ENCODE assay signal across 8 mouse cellular contexts in the genomic region with DNA sequence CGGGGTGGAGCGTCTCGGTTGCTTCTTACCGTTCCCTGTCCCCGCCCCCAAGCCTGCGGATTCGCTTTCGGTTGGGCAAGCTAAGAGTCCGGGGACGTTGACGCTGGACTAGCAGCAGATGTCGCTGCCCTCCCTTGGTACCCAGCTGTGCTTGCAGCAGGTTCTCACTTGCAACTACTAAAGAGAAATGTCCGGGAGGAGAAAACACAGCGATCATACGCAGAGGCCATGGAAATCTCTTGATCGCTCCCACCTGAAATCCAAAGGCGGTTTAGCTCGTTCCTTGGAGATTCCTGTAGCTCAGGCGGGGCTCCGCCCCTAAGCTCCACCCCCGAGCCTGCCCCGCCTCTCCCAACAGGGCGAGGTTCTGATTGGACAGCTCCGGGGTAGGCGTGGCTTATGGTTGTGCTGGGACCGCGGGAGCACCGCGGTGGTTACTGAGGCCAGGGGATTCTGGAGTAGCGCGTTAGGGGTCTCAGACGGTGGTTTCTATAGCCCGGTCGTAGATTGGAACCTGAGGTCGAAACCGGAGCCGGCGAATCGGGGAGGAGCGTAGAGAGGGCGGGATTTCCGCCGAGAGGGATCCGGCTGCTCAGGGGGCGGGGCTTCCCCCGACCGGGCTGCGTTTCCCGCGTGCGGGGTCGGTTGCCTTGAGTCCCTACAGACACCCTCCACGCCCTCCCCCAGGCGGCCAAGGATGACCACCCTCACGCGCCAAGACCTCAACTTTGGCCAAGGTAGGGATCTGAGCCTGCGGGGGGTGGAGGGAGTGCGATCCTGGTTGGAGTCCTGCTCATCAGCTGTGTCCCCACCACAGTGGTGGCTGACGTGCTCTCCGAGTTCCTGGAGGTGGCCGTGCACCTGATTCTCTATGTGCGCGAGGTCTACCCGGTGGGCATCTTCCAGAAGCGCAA. TPM values are rescaled to one million over a fixed set of nuclear protein-coding genes. Genes with fewer than 3 reads are reported as not detected.
DNase-seq lines count a peak whose midpoint lies in the region; ATAC-seq and TF ChIP-seq lines count a peak whose summit lies in the region.

No protein-coding gene starts in this region.

- peaks cover 20% of the 10 kb centered on the region for H3K4me1 ChIP-seq in forebrain, embryonic 10.5 days
- H3K4me1 ChIP-seq in heart, embryonic 15.5 days (replicated peaks): peaks cover 9% of the 10 kb centered on the region
- peaks cover 0 to 2% of the 10 kb centered on the region in 2 experiments; a peak in 3 of 4 replicates for H3K4me1 ChIP-seq in liver, embryonic 14.5 days (replicated peaks; ENCODE audit: control insufficient read depth in 2 of 2, insufficient read depth in 2 of 2, low read length in 1 of 2)
- peaks cover 7% of the 10 kb centered on the region; the same call in 1 of the 2 replicates for H3K4me1 ChIP-seq in neural tube, embryonic 11.5 days (ENCODE audit: control insufficient read depth, insufficient read depth, low read length)
- H3K4me1 ChIP-seq in stomach, postnatal 0 days (replicated peaks; ENCODE audit: control insufficient read depth, insufficient read depth): no peaks in the 10 kb centered on the region; the same call in 1 of the 2 replicates

- peak overlapping the region; percentile 91 for H3K27ac ChIP-seq in forebrain, embryonic 10.5 days
- H3K27ac ChIP-seq in heart, embryonic 15.5 days: peak overlapping the region; percentile 84
- H3K27ac ChIP-seq in liver, embryonic 14.5 days: no peak overlapping the region; the same call in 1 of the 2 replicates
- peak overlapping the region; percentile 69 for H3K27ac ChIP-seq in neural tube, embryonic 11.5 days (ENCODE audit: low read depth, low read length)
- peak overlapping the region; percentile 84 for H3K27ac ChIP-seq in stomach, postnatal 0 days (replicated peaks)

- H3K9ac ChIP-seq in heart, embryonic 15.5 days: peak overlapping the region; percentile 78
- H3K9ac ChIP-seq in liver, embryonic 14.5 days (replicated peaks): peak overlapping the region; percentile 65
- peak overlapping the region; percentile 46 for H3K9ac ChIP-seq in neural tube, embryonic 11.5 days (ENCODE audit: low read length)
- H3K9ac ChIP-seq in stomach, postnatal 0 days (ENCODE audit: low read length): peak overlapping the region; percentile 77

- H3K27me3 ChIP-seq in forebrain, embryonic 10.5 days (ENCODE audit: poor library complexity, severe bottlenecking): peaks cover 29% of the 10 kb centered on the region
- peaks cover 26% of the 10 kb centered on the region for H3K27me3 ChIP-seq in heart, embryonic 15.5 days
- peaks cover 12% of the 10 kb centered on the region for H3K27me3 ChIP-seq in liver, embryonic 14.5 days (ENCODE audit: control insufficient read depth, insufficient read depth, low read length)
- H3K27me3 ChIP-seq in neural tube, embryonic 11.5 days (ENCODE audit: control insufficient read depth, insufficient read depth, low read length): no peaks in the 10 kb centered on the region
- H3K27me3 ChIP-seq in stomach, postnatal 0 days (ENCODE audit: control insufficient read depth, insufficient read depth, low read length): no peaks in the 10 kb centered on the region

- no peak for TF ChIP-seq EP300 in liver, embryonic 14.5 days (IDR thresholded peaks at IDR 0.05; ENCODE audit: low read depth)
- TF ChIP-seq EP300 in stomach, postnatal 0 days (optimal IDR thresholded peaks at IDR 0.05): no peak

- ATAC-seq in CD4-positive, CD25-positive, alpha-beta regulatory T cell, adult 4 months: peak; percentile 89
- ATAC-seq in heart, embryonic 15.5 days (replicated peaks; ENCODE audit: insufficient number of reproducible peaks, insufficient read depth, low FRiP score, low read depth): peak; percentile 92
- peak; percentile 93 for ATAC-seq in liver, embryonic 14.5 days (ENCODE audit: insufficient read depth)
- peak; percentile 93 for ATAC-seq in neural tube, embryonic 11.5 days (ENCODE audit: insufficient read depth, low FRiP score, low TSS enrichment)
- peak; percentile 95 for ATAC-seq in stomach, postnatal 0 days (ENCODE audit: low FRiP score, low TSS enrichment)

- DNase-seq in c-Kit-negative CD71-positive TER-119-positive erythroid progenitor cells, embryonic 14.5 days (ENCODE audit: low read depth, low spot score): peak; percentile 90
- DNase-seq in forebrain, embryonic 10.5 days (ENCODE audit: extremely low spot score, low spot score): peak; percentile 96
- peak; percentile 96 to 97 for DNase-seq in kidney, postnatal 25 days
- peak; percentile 90 to 92 (median 91) for DNase-seq in liver, embryonic 14.5 days (ENCODE audit: low read depth in 3 of 3, low spot score in 3 of 3)
- peak; percentile 97 for DNase-seq in neural tube, embryonic 11.5 days (ENCODE audit: low spot score)
- DNase-seq in stomach, postnatal 0 days (ENCODE audit: low spot score): peak; percentile 93

- peak; percentile 83 for TF ChIP-seq CTCF in liver, embryonic 14.5 days (IDR thresholded peaks at IDR 0.05; ENCODE audit: low read depth)
- peak; percentile 82 for TF ChIP-seq CTCF in stomach, postnatal 0 days (IDR thresholded peaks at IDR 0.05; ENCODE audit: low read depth)

- H3K9me3 ChIP-seq in forebrain, embryonic 10.5 days: no peaks in the 10 kb centered on the region
- H3K9me3 ChIP-seq in heart, embryonic 15.5 days (replicated peaks): no peaks in the 10 kb centered on the region
- no peaks in the 10 kb centered on the region for H3K9me3 ChIP-seq in liver, embryonic 14.5 days (ENCODE audit: control insufficient read depth, low read length)
- no peaks in the 10 kb centered on the region for H3K9me3 ChIP-seq in neural tube, embryonic 11.5 days (ENCODE audit: control insufficient read depth, low read length)
- H3K9me3 ChIP-seq in stomach, postnatal 0 days (ENCODE audit: control insufficient read depth, low read length): no peaks in the 10 kb centered on the region

- H3K4me2 ChIP-seq in heart, embryonic 15.5 days: peak overlapping the region; percentile 96
- H3K4me2 ChIP-seq in liver, embryonic 14.5 days (ENCODE audit: low read depth): peak overlapping the region; percentile 89
- H3K4me2 ChIP-seq in neural tube, embryonic 11.5 days (ENCODE audit: low read depth): peak overlapping the region; percentile 60
- H3K4me2 ChIP-seq in stomach, postnatal 0 days (replicated peaks; ENCODE audit: low read depth): peak overlapping the region; percentile 95

- H3K4me3 ChIP-seq in forebrain, embryonic 10.5 days: peak overlapping the region; percentile 78
- H3K4me3 ChIP-seq in heart, embryonic 15.5 days: peak overlapping the region; percentile 83
- H3K4me3 ChIP-seq in liver, embryonic 14.5 days (ENCODE audit: insufficient read depth in 1 of 2, low read depth in 2 of 2, low read length in 2 of 2): peak overlapping the region; percentile 63 to 82
- H3K4me3 ChIP-seq in neural tube, embryonic 11.5 days (ENCODE audit: low read depth, low read length): peak overlapping the region; percentile 45
- peak overlapping the region; percentile 74 for H3K4me3 ChIP-seq in stomach, postnatal 0 days (ENCODE audit: low read depth, low read length)

- whole genome bisulfite sequencing in forebrain, embryonic 10.5 days: under 1% methylated on average over 65 of the region's 65 CpGs
- under 1% methylated on average over 65 of the region's 65 CpGs for WGBS in heart, embryonic 15.5 days
- WGBS in liver, embryonic 14.5 days (ENCODE audit: insufficient replicate concordance): under 1% methylated on average over 65 of the region's 65 CpGs
- under 1% methylated on average over 65 of the region's 65 CpGs for WGBS in neural tube, embryonic 11.5 days
- WGBS in stomach, postnatal 0 days: under 1% methylated on average over 65 of the region's 65 CpGs

- peaks cover 25% of the 10 kb centered on the region for H3K36me3 ChIP-seq in forebrain, embryonic 10.5 days (replicated peaks)
- H3K36me3 ChIP-seq in heart, embryonic 15.5 days: peaks cover 7% of the 10 kb centered on the region; the same call in 1 of the 2 replicates
- H3K36me3 ChIP-seq in liver, embryonic 14.5 days (replicated peaks; ENCODE audit: control insufficient read depth, insufficient read depth, low read depth): no peaks in the 10 kb centered on the region
- H3K36me3 ChIP-seq in neural tube, embryonic 11.5 days (ENCODE audit: control insufficient read depth, insufficient read depth, low read length): peaks cover 4% of the 10 kb centered on the region
- H3K36me3 ChIP-seq in stomach, postnatal 0 days (ENCODE audit: control insufficient read depth, insufficient read depth, low read length): no peaks in the 10 kb centered on the region

RNA-seq across cellular contexts. Expression of a gene that starts 9.9 kb away (rescaled TPM):
- not detected for polyA plus RNA-seq in CD4-positive, CD25-positive, alpha-beta regulatory T cell, adult 4 months (2017; shearing (Covaris generic))
- polyA plus RNA-seq in forebrain, embryonic 10.5 days (2016; fragmentation: Nextera tagmentation; extraction: Ambion mirVana): 1.6 and 2.2 TPM in 2 replicates
- polyA plus RNA-seq in heart, embryonic 15.5 days (2015; fragmentation: Nextera tagmentation; extraction: Ambion mirVana): 0.15 TPM in 1 of 2 replicates, not detected in the other
- 0.16 and 0.22 TPM in 2 replicates for polyA plus RNA-seq in liver, embryonic 14.5 days (2012; rRNA removed)
- polyA plus RNA-seq in liver, embryonic 14.5 days (2014; fragmentation: Nextera tagmentation; extraction: Ambion mirVana): 0.04 and 0.05 TPM in 2 replicates
- polyA plus RNA-seq in neural tube, embryonic 11.5 days (2014; fragmentation: Nextera tagmentation; extraction: Ambion mirVana): 9.8 and 10.5 TPM in 2 replicates
- polyA plus RNA-seq in stomach, postnatal 0 days (2015; fragmentation: Nextera tagmentation; extraction: Ambion mirVana): 0.01 TPM in 1 of 2 replicates, not detected in the other

RNA-seq across cellular contexts. Expression of a gene that starts 10.2 kb away (rescaled TPM):
- 10 to 100 TPM; 35.8 to 41.2 TPM for polyA plus RNA-seq in CD4-positive, CD25-positive, alpha-beta regulatory T cell, adult 4 months (2017; shearing (Covaris generic))
- 61.8 and 64.5 TPM in 2 replicates for polyA plus RNA-seq in forebrain, embryonic 10.5 days (2016; fragmentation: Nextera tagmentation; extraction: Ambion mirVana)
- 30.9 and 35.4 TPM in 2 replicates for polyA plus RNA-seq in heart, embryonic 15.5 days (2015; fragmentation: Nextera tagmentation; extraction: Ambion mirVana)
- polyA plus RNA-seq in liver, embryonic 14.5 days (2012; rRNA removed): 7.5 and 9.4 TPM in 2 replicates
- 17.7 and 19.1 TPM in 2 replicates for polyA plus RNA-seq in liver, embryonic 14.5 days (2014; fragmentation: Nextera tagmentation; extraction: Ambion mirVana)
- polyA plus RNA-seq in neural tube, embryonic 11.5 days (2014; fragmentation: Nextera tagmentation; extraction: Ambion mirVana): 71.7 and 78.3 TPM in 2 replicates
- 24.6 and 25.0 TPM in 2 replicates for polyA plus RNA-seq in stomach, postnatal 0 days (2015; fragmentation: Nextera tagmentation; extraction: Ambion mirVana)

RNA-seq across cellular contexts. Expression of a gene that starts 11.6 kb away (rescaled TPM):
- polyA plus RNA-seq in CD4-positive, CD25-positive, alpha-beta regulatory T cell, adult 4 months (2017; shearing (Covaris generic)): 10 to 100 TPM; 44.1 to 56.6 TPM
- polyA plus RNA-seq in forebrain, embryonic 10.5 days (2016; fragmentation: Nextera tagmentation; extraction: Ambion mirVana): 8.4 and 10.4 TPM in 2 replicates
- 18.8 and 19.7 TPM in 2 replicates for polyA plus RNA-seq in heart, embryonic 15.5 days (2015; fragmentation: Nextera tagmentation; extraction: Ambion mirVana)
- polyA plus RNA-seq in liver, embryonic 14.5 days (2012; rRNA removed): 7.4 and 7.5 TPM in 2 replicates
- 15.0 and 15.1 TPM in 2 replicates for polyA plus RNA-seq in liver, embryonic 14.5 days (2014; fragmentation: Nextera tagmentation; extraction: Ambion mirVana)
- polyA plus RNA-seq in neural tube, embryonic 11.5 days (2014; fragmentation: Nextera tagmentation; extraction: Ambion mirVana): 11.7 and 13.9 TPM in 2 replicates
- 26.8 and 28.1 TPM in 2 replicates for polyA plus RNA-seq in stomach, postnatal 0 days (2015; fragmentation: Nextera tagmentation; extraction: Ambion mirVana)

RNA-seq across cellular contexts. Expression of a gene that starts 19.9 kb away (rescaled TPM):
- polyA plus RNA-seq in CD4-positive, CD25-positive, alpha-beta regulatory T cell, adult 4 months (2017; shearing (Covaris generic)): 1 to 10 TPM; 2.2 to 2.6 TPM
- polyA plus RNA-seq in forebrain, embryonic 10.5 days (2016; fragmentation: Nextera tagmentation; extraction: Ambion mirVana): 33.4 and 34.4 TPM in 2 replicates
- polyA plus RNA-seq in heart, embryonic 15.5 days (2015; fragmentation: Nextera tagmentation; extraction: Ambion mirVana): 26.5 and 27.0 TPM in 2 replicates
- polyA plus RNA-seq in liver, embryonic 14.5 days (2012; rRNA removed): 1.0 and 1.2 TPM in 2 replicates
- polyA plus RNA-seq in liver, embryonic 14.5 days (2014; fragmentation: Nextera tagmentation; extraction: Ambion mirVana): 0.43 and 0.46 TPM in 2 replicates
- polyA plus RNA-seq in neural tube, embryonic 11.5 days (2014; fragmentation: Nextera tagmentation; extraction: Ambion mirVana): 59.6 and 60.8 TPM in 2 replicates
- 4.1 TPM in 2 replicates for polyA plus RNA-seq in stomach, postnatal 0 days (2015; fragmentation: Nextera tagmentation; extraction: Ambion mirVana)

RNA-seq across cellular contexts. Expression of a gene that starts 20.1 kb away (rescaled TPM):
- polyA plus RNA-seq in CD4-positive, CD25-positive, alpha-beta regulatory T cell, adult 4 months (2017; shearing (Covaris generic)): not detected
- 0.97 and 1.4 TPM in 2 replicates for polyA plus RNA-seq in forebrain, embryonic 10.5 days (2016; fragmentation: Nextera tagmentation; extraction: Ambion mirVana)
- polyA plus RNA-seq in heart, embryonic 15.5 days (2015; fragmentation: Nextera tagmentation; extraction: Ambion mirVana): 0.59 and 1.5 TPM in 2 replicates
- 0.04 and 0.09 TPM in 2 replicates for polyA plus RNA-seq in liver, embryonic 14.5 days (2012; rRNA removed)
- polyA plus RNA-seq in liver, embryonic 14.5 days (2014; fragmentation: Nextera tagmentation; extraction: Ambion mirVana): 0.08 TPM in 1 of 2 replicates, not detected in the other
- polyA plus RNA-seq in neural tube, embryonic 11.5 days (2014; fragmentation: Nextera tagmentation; extraction: Ambion mirVana): 1.3 and 2.8 TPM in 2 replicates
- polyA plus RNA-seq in stomach, postnatal 0 days (2015; fragmentation: Nextera tagmentation; extraction: Ambion mirVana): 0.55 and 0.76 TPM in 2 replicates
